Mouse (Mus musculus) hindbrain, embryonic 11.5 days (tissue): ENCODE results near the gene Brd4. TPM values are rescaled to one million over a fixed set of nuclear protein-coding genes. Genes with fewer than 3 reads are reported as not detected.

Experiments
- ATAC-seq: fragments of 200-750 bp; cut with Nextera tagmentation; 2 replicates; pipeline ENCODE4 v1.8.0; 2017; ENCODE audit warnings: mild to moderate bottlenecking, moderate TSS enrichment, moderate library complexity; ENCODE audit not compliant: low FRiP score
- DNase-seq: peaks from one replicate; pipeline ENCODE4 v3.0.0-alpha.2; 2015; ENCODE audit warnings: low spot score
- H3K27ac ChIP-seq: fragments of 300-500 bp; sonication (generic); 2 replicates; pipeline ENCODE4 v1.5.1; 2014; ENCODE audit warnings: mild to moderate bottlenecking, low read depth, low read length
- H3K27me3 ChIP-seq: fragments of 300-500 bp; sonication (generic); 2 replicates; pipeline ENCODE4 v1.6.1; 2014; ENCODE audit warnings: mild to moderate bottlenecking, low read length, moderate library complexity, mixed read lengths; ENCODE audit not compliant: control insufficient read depth, insufficient read depth
- H3K36me3 ChIP-seq: fragments of 300-500 bp; sonication (generic); 2 replicates; pipeline ENCODE4 v1.6.1; 2014; ENCODE audit warnings: mild to moderate bottlenecking, low read length, moderate library complexity, mixed read lengths; ENCODE audit not compliant: control insufficient read depth, insufficient read depth
- H3K4me1 ChIP-seq: fragments of 300-500 bp; sonication (generic); replicated peaks from 2 replicates; pipeline ENCODE4 v1.6.1; 2014; ENCODE audit warnings: low read length, mixed read lengths; ENCODE audit not compliant: control insufficient read depth, insufficient read depth
- H3K4me2 ChIP-seq: fragments of 300-500 bp; sonication (generic); replicated peaks from 2 replicates; pipeline ENCODE4 v1.6.1; 2014; ENCODE audit warnings: mild to moderate bottlenecking, low read depth, low read length
- H3K4me3 ChIP-seq: fragments of 300-500 bp; sonication (generic); 2 replicates; pipeline ENCODE4 v1.5.1; 2014; ENCODE audit warnings: low read depth, low read length
- H3K9ac ChIP-seq: fragments of 300-500 bp; sonication (generic); 2 replicates; pipeline ENCODE4 v1.6.1; 2014; ENCODE audit warnings: low read depth, low read length
- H3K9me3 ChIP-seq: fragments of 300-500 bp; sonication (generic); 2 replicates; pipeline ENCODE4 v1.6.1; 2016; ENCODE audit warnings: low read length; ENCODE audit not compliant: control insufficient read depth
- WGBS: fragments of 180-500 bp; shearing (Covaris S2); extraction: QIAGEN DNeasy Blood & Tissue Kit; methylation state at CpG from one replicate; pipeline ENCODE4 v1.1.7; 2014; 5-methylcytosine and 5-hydroxymethylcytosine counted together
- polyA plus RNA-seq: library from polyadenylated mRNA; unstranded; fragments of >200 nt; fragmentation: Nextera tagmentation; extraction: Ambion mirVana; gene quantifications from 2 replicates; pipeline ENCODE4 v1.2.1, GENCODE M21; 2014

The Brd4 gene
- polyA plus RNA-seq, 1 experiment from 2014 or later, result 98.5 TPM

DNA sequence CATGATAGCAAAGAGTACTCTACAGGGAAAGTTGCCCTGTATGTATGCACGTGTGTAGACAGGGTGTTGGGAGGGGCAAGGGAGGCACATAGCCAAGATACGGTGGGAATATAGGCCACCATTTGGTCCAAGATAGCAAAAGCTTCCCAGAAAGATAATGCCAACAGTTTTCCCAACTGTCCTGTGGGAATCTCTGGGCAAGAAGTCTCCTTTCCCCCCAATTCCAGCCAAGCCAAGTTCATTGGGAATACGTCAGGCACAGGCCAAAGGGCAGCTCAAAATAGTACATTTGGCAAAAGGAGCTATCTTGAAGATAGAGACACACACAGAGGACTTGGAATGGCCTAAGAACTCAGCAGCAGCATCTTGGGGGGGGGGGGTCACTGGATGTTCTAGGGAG is 79.2 kb downstream of the Brd4 start:
- H3K36me3 ChIP-seq, result peaks cover 16% of the 10 kb centered on the region; the same call in 1 of the 2 replicates
- ATAC-seq, result no peak
- no peak overlapping the region for H3K27ac ChIP-seq
- H3K27me3 ChIP-seq, result no peaks in the 10 kb centered on the region
- no peaks in the 10 kb centered on the region for H3K9me3 ChIP-seq
- H3K4me1 ChIP-seq, result no peaks in the 10 kb centered on the region
- no peak overlapping the region for H3K9ac ChIP-seq
- no peak for DNase-seq
- H3K4me2 ChIP-seq, result no peak overlapping the region
- 92% methylated on average over 3 of the region's 3 CpGs for WGBS
- no peak overlapping the region for H3K4me3 ChIP-seq

DNA sequence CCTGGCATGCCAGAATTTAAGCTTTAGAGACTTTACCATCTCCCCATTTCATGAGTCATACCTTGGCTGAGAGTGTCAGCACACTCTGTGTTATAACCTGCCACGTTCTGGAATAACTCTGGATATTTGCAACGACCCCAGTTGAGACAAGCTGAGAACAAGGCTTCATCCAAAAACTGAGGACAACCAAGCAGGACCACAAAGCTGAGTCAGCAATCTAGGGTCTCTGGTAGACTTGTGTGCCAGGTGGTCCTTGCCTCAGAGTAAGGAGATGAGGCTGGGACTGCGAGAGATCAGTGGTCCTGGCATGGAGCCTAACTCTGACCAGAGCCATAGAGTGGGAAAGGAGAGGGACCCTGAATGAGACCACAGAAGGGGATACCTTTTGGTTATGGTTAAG is 81.5 kb downstream of the Brd4 start:
- Histone ChIP-seq H3K4me1 (no peaks in the 10 kb centered on the region), H3K27me3 (no peaks in the 10 kb centered on the region), H3K9me3 (no peaks in the 10 kb centered on the region), H3K4me3 (no peak overlapping the region), H3K9ac (no peak overlapping the region), H3K27ac (no peak overlapping the region), H3K4me2 (no peak overlapping the region), H3K36me3 (peaks cover 25% of the 10 kb centered on the region)
- DNase-seq, result no peak
- 94% methylated on average over 3 of the region's 3 CpGs for WGBS
- ATAC-seq, result no peak

DNA sequence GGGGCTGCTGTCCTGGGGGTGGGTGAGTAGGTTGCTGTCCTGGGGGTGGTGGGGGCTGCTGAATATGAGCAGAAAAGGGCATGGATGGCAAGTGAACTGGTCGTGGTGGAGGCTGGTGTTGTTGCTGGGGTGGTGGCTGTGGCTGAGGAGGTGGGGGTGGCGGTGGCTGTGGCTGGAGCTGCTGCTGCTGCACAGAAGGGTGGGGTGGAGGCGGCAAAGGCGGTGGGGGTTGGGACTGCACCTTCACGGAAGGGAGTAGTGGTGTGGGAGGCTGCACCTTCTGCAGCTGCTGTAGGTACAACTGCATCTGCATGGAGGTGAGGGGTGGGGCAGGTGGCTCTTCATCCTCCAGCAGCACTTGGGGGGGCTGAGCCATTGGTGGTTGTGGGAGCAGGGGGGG is 83.4 kb downstream of the Brd4 start:
- Histone ChIP-seq H3K27me3 (no peaks in the 10 kb centered on the region), H3K27ac (no peak overlapping the region), H3K36me3 (peaks cover 31% of the 10 kb centered on the region), H3K4me3 (no peak overlapping the region), H3K9me3 (no peaks in the 10 kb centered on the region), H3K4me2 (no peak overlapping the region), H3K4me1 (no peaks in the 10 kb centered on the region), H3K9ac (no peak overlapping the region)
- WGBS, result 84% methylated on average over 4 of the region's 5 CpGs
- DNase-seq, result no peak
- no peak for ATAC-seq

DNA sequence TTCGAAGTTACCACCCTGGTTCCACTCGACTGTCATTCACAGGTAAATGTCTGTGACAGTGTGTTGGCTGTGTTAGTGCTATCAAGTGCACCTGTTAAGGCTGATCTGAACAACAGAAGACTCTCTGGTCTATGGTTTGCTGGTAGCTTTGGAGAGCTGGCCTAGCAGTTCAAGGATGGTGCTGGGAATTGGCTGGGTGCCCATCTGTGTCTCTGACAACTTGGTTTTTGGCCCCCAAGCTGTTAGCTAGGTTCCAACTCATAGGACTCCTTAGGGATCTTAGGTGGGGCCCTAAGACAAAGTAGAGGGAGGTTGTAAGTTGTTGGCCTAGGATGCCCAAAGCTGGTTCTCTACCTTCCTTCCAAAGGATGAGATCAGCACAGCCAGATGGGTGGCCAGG is 84.7 kb downstream of the Brd4 start:
- H3K9me3 ChIP-seq, result no peaks in the 10 kb centered on the region
- WGBS, result 93% methylated on average over 2 of the region's 2 CpGs

GRCm38 (mm10) chr17:32197156-32197555 is 87.4 kb downstream of the Brd4 start:
- DNase-seq, result no peak
- no peaks in the 10 kb centered on the region for H3K9me3 ChIP-seq
- WGBS, result 89% methylated on average over 14 of the region's 14 CpGs
- H3K9ac ChIP-seq, result no peak overlapping the region
- no peak for ATAC-seq
- no peaks in the 10 kb centered on the region for H3K27me3 ChIP-seq
- H3K4me3 ChIP-seq, result no peak overlapping the region
- no peak overlapping the region for H3K4me2 ChIP-seq
- no peaks in the 10 kb centered on the region for H3K4me1 ChIP-seq
- peaks cover 24% of the 10 kb centered on the region for H3K36me3 ChIP-seq
- no peak overlapping the region for H3K27ac ChIP-seq

More for the DNA sequence above, 84.7 kb downstream of the Brd4 start:
- H3K36me3 ChIP-seq, result peaks cover 30% of the 10 kb centered on the region
- no peak for ATAC-seq
- H3K4me3 ChIP-seq, result no peak overlapping the region
- H3K27ac ChIP-seq, result no peak overlapping the region
- H3K9ac ChIP-seq, result no peak overlapping the region
- H3K4me1 ChIP-seq, result no peaks in the 10 kb centered on the region
- H3K4me2 ChIP-seq, result no peak overlapping the region
- no peak for DNase-seq
- no peaks in the 10 kb centered on the region for H3K27me3 ChIP-seq

DNA sequence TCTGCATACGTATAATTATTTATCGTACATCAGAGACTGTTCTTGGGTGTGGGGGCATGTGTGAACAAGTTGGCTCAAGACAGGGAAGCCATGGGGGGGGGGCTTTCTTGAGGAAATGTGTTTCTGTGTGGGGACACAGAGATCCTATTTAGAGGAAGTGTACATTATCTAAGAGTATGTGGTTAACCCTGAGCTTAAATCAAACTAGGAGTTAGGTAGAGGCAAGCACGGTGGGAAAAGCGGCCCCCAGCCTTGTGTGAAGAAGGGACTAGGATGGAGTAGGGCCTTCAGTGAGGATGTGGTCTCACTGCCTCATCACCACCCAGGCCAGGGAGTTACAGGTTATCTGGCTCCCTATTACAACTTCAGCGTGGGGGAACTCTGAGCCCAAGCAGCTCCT is 88.8 kb downstream of the Brd4 start:
- DNase-seq (no peak), ATAC-seq (no peak)
- Histone ChIP-seq H3K9ac (no peak overlapping the region), H3K27me3 (no peaks in the 10 kb centered on the region), H3K4me1 (no peaks in the 10 kb centered on the region), H3K9me3 (no peaks in the 10 kb centered on the region), H3K4me3 (no peak overlapping the region), H3K4me2 (no peak overlapping the region), H3K36me3 (peaks cover 22% of the 10 kb centered on the region), H3K27ac (no peak overlapping the region)
- 97% methylated on average over 5 of the region's 5 CpGs for WGBS

DNA sequence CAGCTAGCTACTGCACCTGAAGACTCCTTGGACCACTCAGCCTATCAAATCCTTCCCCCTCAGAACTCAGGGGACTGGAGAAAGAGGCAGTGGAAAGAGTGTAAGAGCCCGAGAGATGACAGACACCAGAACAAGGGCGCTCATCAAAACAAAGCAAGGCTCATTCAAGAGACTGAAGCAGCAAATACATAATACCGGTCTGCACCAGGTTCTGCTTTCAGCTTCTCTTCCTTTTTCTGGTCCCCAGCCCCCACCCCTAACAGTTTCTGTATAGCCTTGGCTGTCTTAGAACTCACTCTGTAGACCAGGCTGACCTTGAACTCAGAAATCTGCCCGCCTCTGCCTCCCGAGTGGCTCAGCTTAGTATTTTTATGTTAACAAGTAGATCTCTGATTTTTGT is 91.5 kb downstream of the Brd4 start:
- DNase-seq (no peak), ATAC-seq (no peak)
- no peak overlapping the region for H3K4me2 ChIP-seq
- no peak overlapping the region for H3K9ac ChIP-seq
- no peak overlapping the region for H3K4me3 ChIP-seq
- no peak overlapping the region for H3K27ac ChIP-seq
- 87% methylated on average over 5 of the region's 5 CpGs for WGBS
- H3K27me3 ChIP-seq, result peaks cover 7% of the 10 kb centered on the region; the same call in 1 of the 2 replicates
- H3K9me3 ChIP-seq, result no peaks in the 10 kb centered on the region
- no peaks in the 10 kb centered on the region; the same call in 1 of the 2 replicates for H3K4me1 ChIP-seq
- peaks cover 14% of the 10 kb centered on the region for H3K36me3 ChIP-seq

DNA sequence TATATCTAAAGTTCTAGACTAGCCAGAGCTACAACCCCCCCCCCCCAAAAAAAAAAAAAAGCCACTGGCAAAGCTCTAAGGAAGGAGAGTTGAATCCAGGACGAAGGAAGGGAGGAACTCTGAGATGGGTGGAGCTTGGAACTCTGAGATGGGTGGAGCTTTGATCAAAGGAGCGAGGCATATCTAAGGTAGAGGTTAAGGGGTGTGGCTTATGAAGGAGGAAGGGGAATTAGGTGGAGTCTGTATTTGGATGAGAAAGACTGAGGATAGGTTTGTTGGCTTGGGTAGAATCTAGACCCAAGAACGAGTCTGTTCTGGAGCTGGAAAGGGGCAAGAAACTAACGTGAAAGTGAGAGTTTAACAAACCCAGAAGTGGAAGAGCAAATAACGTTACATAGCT is 94.7 kb downstream of the Brd4 start:
- ATAC-seq (no peak), DNase-seq (no peak)
- Histone ChIP-seq H3K4me2 (no peak overlapping the region), H3K36me3 (no peaks in the 10 kb centered on the region), H3K4me3 (no peak overlapping the region), H3K9me3 (no peaks in the 10 kb centered on the region), H3K27ac (no peak overlapping the region), H3K27me3 (peaks cover 7% of the 10 kb centered on the region; the same call in 1 of the 2 replicates), H3K4me1 (no peaks in the 10 kb centered on the region; the same call in 1 of the 2 replicates), H3K9ac (no peak overlapping the region)
- WGBS, result 19% methylated on average over 5 of the region's 5 CpGs

DNA sequence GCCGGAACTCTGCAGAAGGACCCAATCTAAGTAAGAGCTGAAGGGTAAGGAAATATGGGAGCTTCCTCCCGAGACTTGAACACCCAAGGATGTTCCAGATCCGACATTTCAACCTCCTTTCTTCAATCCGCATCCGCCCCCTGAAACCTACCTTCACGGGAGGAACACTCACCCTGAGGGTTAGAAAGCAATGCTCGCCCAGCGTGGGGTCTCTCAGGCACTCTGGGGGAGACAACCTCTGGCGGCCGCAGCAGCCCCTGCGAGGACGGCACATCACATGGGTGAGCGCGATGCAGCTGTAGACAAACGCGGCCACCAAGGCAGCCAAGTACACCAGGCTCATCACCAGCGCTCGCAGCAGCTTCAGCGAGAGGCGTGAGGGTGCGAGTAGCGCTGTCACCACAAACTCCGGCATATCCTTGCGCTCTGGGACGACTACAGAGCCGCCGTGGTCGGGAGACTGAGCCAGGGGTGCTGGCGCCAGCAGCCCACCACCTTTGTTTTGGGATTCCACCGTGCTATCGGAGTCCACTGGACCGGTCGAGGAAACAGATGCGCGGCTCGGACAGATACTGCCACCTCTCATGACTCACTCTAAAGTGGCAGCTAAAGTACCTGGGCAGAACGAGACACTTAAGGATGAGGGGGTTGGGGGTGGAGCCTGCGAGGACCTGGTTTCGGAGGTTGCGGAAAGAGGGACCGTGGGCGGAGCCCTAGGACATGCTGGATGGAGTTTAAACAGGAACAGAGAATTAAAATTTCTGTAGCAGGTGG is 95.5 kb downstream of the Brd4 start, which contains the start of gene Ephx3:
Gene Ephx3 (minus strand): TSS at position 687 of the 774 bp plus-strand sequence.
- DNase-seq (peak; percentile 44), ATAC-seq (peak; percentile 25; the same call in 1 of the 2 replicates)
- no peaks in the 10 kb centered on the region; the same call in 1 of the 2 replicates for H3K4me1 ChIP-seq
- H3K27ac ChIP-seq, result no peak within 1 kb of the TSS
- H3K4me2 ChIP-seq, result peak within 1 kb of the TSS; percentile 62
- H3K27me3 ChIP-seq, result peaks cover 7% of the 10 kb centered on the region; the same call in 1 of the 2 replicates
- 5% methylated on average over 42 of the region's 42 CpGs for WGBS
- H3K9ac ChIP-seq, result peak within 1 kb of the TSS; percentile 20; the same call in 1 of the 2 replicates
- H3K36me3 ChIP-seq, result no peaks in the 10 kb centered on the region
- H3K4me3 ChIP-seq, result peak within 1 kb of the TSS; percentile 29
- H3K9me3 ChIP-seq, result no peaks in the 10 kb centered on the region
